Mouse (Mus musculus) bone marrow macrophage, adult 2 months (primary cell): ENCODE data around the gene Hdgf.

ENCODE experiments used
- CTCF ChIP-seq: IDR thresholded peaks from 2 replicates; pipeline ENCODE4 v1.5.1; 2012; ENCODE audit warnings: low read depth, mild to moderate bottlenecking, low read length, moderate library complexity
- POLR2A ChIP-seq: IDR thresholded peaks from 2 replicates; pipeline ENCODE4 v1.6.1; 2012; ENCODE audit warnings: mild to moderate bottlenecking, low read depth, low read length, borderline replicate concordance

- TF ChIP-seq CTCF (no peak), POLR2A (no peak)
Measured at GRCm38 (mm10) chr3:87906981-87907857, 1.1 kb downstream of the Hdgf start.
